Mouse (Mus musculus) midbrain, embryonic 13.5 days (tissue): ENCODE results near the gene Ube2e2. TPM values are rescaled to one million over a fixed set of nuclear protein-coding genes. Genes with fewer than 3 reads are reported as not detected.

ENCODE experiments used
- ATAC-seq: fragments of 200-750 bp; cut with Nextera tagmentation; 2 replicates; pipeline ENCODE4 v1.8.0; 2017; ENCODE audit warnings: mild to moderate bottlenecking, moderate TSS enrichment, moderate library complexity
- H3K27ac ChIP-seq: fragments of 300-500 bp; sonication (generic); 2 replicates; pipeline ENCODE4 v1.5.1; 2015; ENCODE audit warnings: inconsistent platforms, mild to moderate bottlenecking, moderate library complexity
- H3K27me3 ChIP-seq: fragments of 300-500 bp; sonication (generic); 2 replicates; pipeline ENCODE4 v1.6.1; 2015; ENCODE audit warnings: mild to moderate bottlenecking, inconsistent platforms
- H3K36me3 ChIP-seq: fragments of 300-500 bp; sonication (generic); 2 replicates; pipeline ENCODE4 v1.6.1; 2015; ENCODE audit warnings: mild to moderate bottlenecking, inconsistent platforms
- H3K4me1 ChIP-seq: fragments of 300-500 bp; sonication (generic); replicated peaks from 2 replicates; pipeline ENCODE4 v1.6.1; 2015; ENCODE audit warnings: inconsistent platforms
- H3K4me2 ChIP-seq: fragments of 300-500 bp; sonication (generic); replicated peaks from 2 replicates; pipeline ENCODE4 v1.6.1; 2015; ENCODE audit warnings: moderate library complexity, mild to moderate bottlenecking, inconsistent platforms
- H3K4me3 ChIP-seq: fragments of 300-500 bp; sonication (generic); replicated peaks from 2 replicates; pipeline ENCODE4 v1.5.1; 2015; ENCODE audit warnings: mild to moderate bottlenecking, inconsistent platforms
- H3K9ac ChIP-seq: fragments of 300-500 bp; sonication (generic); replicated peaks from 2 replicates; pipeline ENCODE4 v1.6.1; 2015; ENCODE audit warnings: mild to moderate bottlenecking, inconsistent platforms
- H3K9me3 ChIP-seq: fragments of 300-500 bp; sonication (generic); 2 replicates; pipeline ENCODE4 v1.6.1; 2016; ENCODE audit warnings: mild to moderate bottlenecking, inconsistent platforms
- WGBS: fragments of 180-500 bp; shearing (Covaris S2); methylation state at CpG from one replicate; pipeline ENCODE4 v1.1.7; 2015; 5-methylcytosine and 5-hydroxymethylcytosine counted together
- polyA plus RNA-seq: library from polyadenylated mRNA; unstranded; fragments of >200 nt; fragmentation: Nextera tagmentation; extraction: Ambion mirVana; gene quantifications from 2 replicates; pipeline ENCODE4 v1.2.1, GENCODE M21; 2015

The Ube2e2 gene
- polyA plus RNA-seq, 1 experiment from 2014 or later = 95.4 TPM

DNA sequence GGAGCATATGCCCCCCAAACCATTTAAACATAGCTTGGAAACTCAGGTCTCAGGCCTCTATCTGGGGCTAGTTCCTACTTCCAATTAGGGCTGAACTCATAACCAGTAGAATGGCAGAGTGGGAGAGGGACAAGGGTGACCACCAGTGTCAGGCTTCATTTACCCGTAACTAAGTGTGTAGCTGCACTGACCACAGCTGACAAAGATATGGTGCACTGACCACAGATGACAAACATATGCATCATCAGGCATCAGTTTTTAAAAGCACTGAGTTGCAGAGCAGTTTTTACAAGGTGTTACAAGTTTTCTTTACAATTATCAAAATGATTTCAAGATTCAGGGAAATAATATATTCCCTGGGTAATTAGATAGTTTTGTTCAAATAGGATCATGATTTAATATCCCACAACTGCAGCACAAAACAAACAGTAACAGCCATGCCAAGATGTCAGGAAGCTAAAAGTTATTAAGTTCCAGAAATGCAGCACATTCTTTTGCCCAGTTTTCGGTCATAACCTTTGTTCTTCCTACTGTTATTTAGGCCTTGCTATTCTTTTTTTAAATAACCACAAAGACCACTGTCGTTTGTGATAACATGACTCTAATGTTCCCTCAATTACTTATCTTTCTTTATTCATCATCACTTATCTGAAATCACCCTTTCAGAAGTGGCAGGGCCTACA, 114.9 kb downstream of the Ube2e2 start:
- Histone ChIP-seq H3K27me3 (no peaks in the 10 kb centered on the region), H3K9ac (no peak overlapping the region), H3K9me3 (no peaks in the 10 kb centered on the region), H3K4me2 (no peak overlapping the region), H3K36me3 (no peaks in the 10 kb centered on the region), H3K4me1 (no peaks in the 10 kb centered on the region), H3K27ac (no peak overlapping the region), H3K4me3 (no peak overlapping the region)
- WGBS = 88% methylated on average over 3 of the region's 3 CpGs
- no peak for ATAC-seq

DNA sequence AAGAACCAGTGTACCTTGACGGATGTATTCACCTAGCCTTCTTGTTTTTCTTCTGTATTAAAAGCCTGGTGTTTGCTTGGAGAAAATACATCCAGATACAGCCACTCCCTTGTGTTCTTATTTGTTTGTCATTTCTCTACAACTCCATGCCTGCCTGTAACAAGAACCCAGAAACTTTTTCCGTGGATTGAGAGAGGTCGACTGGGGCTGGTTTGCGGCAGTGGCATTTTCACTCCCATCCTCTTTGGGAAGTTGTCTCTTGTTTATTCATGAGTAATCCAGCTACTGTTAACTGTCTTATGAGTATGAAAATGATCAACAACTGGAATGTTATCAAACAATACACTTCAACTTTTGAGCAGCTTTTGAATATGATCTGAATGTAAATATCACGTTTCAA, 115.8 kb downstream of the Ube2e2 start:
- Histone ChIP-seq H3K27me3 (no peaks in the 10 kb centered on the region), H3K9me3 (no peaks in the 10 kb centered on the region), H3K4me3 (no peak overlapping the region), H3K4me2 (no peak overlapping the region), H3K9ac (no peak overlapping the region), H3K27ac (no peak overlapping the region), H3K4me1 (peaks cover 5% of the 10 kb centered on the region; the same call in 1 of the 2 replicates), H3K36me3 (no peaks in the 10 kb centered on the region)
- ATAC-seq = no peak
- 88% methylated on average over 5 of the region's 5 CpGs for WGBS

DNA sequence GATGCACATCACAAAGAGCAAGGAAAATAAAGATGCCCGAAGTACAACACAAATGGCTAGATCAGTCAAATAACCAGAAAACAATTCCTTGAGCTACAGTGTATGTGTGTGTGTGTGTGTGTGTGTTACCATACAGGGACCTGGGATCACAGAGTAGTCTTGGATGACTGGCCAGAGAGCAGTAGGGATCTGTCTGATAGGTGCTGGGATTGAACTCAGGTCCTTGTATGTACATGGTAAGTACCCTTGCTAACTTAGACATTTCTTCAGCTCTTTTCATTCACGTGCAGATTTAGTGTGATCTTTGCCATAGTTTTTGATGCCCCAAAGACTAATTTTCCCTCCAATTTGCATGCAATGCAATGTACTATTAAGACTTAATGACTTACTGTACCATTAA, 117.9 kb downstream of the Ube2e2 start:
- no peaks in the 10 kb centered on the region for H3K36me3 ChIP-seq
- H3K4me1 ChIP-seq = peaks cover 5% of the 10 kb centered on the region; the same call in 1 of the 2 replicates
- WGBS = 93% methylated on average over 2 of the region's 2 CpGs
- H3K4me2 ChIP-seq = no peak overlapping the region
- H3K4me3 ChIP-seq = no peak overlapping the region
- no peak overlapping the region for H3K27ac ChIP-seq
- no peak for ATAC-seq
- H3K9ac ChIP-seq = no peak overlapping the region
- H3K9me3 ChIP-seq = no peaks in the 10 kb centered on the region
- no peaks in the 10 kb centered on the region for H3K27me3 ChIP-seq

DNA sequence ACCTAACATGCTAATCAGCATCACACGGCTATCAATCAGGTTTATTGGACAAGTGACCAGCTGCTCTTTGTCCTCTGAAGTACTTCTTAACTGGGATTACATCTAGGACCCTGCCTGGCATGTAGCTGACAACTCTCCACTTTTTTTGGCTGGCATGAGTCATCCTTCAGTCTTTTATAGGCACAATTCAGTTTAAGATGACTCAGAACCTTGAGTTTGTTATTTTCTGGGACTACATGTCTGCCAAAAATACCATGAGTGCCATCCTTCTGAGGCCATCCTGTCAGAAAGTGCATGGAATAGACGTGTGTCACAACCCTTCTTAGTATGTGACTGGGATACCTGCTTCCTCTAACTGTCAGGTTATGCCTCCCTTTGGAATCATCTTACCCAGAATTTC, 120.3 kb downstream of the Ube2e2 start:
- no peak for ATAC-seq
- WGBS = 58% methylated on average over 2 of the region's 2 CpGs
- no peak overlapping the region for H3K9ac ChIP-seq
- no peak overlapping the region for H3K27ac ChIP-seq
- no peaks in the 10 kb centered on the region for H3K9me3 ChIP-seq
- no peaks in the 10 kb centered on the region for H3K27me3 ChIP-seq
- H3K4me3 ChIP-seq = no peak overlapping the region
- H3K4me1 ChIP-seq = peaks cover 5% of the 10 kb centered on the region; the same call in 1 of the 2 replicates
- no peaks in the 10 kb centered on the region for H3K36me3 ChIP-seq
- H3K4me2 ChIP-seq = no peak overlapping the region

DNA sequence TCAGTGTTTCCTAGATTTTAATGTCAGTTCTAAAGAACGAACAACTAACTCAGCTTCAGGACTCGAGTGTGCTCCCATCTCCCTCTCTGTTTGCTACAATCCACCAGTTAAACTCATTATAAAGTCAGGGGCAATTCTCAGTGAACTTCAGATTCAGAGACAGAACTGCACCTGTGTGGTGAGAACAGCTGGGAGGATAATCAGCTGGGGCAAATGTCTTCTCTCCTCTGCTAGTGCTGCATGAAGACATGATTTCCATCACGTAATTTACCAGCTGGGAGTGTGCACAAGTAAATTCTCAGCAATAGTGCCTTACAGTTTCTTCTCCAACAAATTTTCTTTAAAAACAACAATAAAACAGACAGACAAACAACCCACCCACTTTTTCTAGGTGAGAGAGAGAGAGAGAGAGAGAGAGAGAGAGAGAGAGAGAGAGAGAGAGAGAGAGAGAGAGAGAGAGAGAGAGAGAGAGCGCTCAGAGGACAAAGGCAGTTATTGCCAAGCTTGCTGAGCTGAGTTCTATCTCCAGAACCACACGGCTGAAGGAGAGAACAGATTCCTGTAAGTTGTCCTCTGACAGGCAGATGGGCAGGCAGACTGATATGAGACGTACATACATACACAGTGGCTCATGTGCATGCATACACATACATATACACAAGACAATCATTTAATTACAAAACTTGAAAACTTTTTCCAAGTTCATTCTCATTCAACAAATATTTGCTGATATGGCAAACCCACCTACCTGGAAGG, 134.3 kb downstream of the Ube2e2 start:
- Histone ChIP-seq H3K9me3 (no peaks in the 10 kb centered on the region), H3K4me3 (no peak overlapping the region), H3K36me3 (no peaks in the 10 kb centered on the region), H3K4me1 (peaks cover 11% of the 10 kb centered on the region), H3K4me2 (no peak overlapping the region), H3K27ac (no peak overlapping the region), H3K27me3 (no peaks in the 10 kb centered on the region), H3K9ac (no peak overlapping the region)
- ATAC-seq = peak; percentile 15; the same call in 1 of the 2 replicates
- WGBS = 69% methylated on average over 6 of the region's 6 CpGs

DNA sequence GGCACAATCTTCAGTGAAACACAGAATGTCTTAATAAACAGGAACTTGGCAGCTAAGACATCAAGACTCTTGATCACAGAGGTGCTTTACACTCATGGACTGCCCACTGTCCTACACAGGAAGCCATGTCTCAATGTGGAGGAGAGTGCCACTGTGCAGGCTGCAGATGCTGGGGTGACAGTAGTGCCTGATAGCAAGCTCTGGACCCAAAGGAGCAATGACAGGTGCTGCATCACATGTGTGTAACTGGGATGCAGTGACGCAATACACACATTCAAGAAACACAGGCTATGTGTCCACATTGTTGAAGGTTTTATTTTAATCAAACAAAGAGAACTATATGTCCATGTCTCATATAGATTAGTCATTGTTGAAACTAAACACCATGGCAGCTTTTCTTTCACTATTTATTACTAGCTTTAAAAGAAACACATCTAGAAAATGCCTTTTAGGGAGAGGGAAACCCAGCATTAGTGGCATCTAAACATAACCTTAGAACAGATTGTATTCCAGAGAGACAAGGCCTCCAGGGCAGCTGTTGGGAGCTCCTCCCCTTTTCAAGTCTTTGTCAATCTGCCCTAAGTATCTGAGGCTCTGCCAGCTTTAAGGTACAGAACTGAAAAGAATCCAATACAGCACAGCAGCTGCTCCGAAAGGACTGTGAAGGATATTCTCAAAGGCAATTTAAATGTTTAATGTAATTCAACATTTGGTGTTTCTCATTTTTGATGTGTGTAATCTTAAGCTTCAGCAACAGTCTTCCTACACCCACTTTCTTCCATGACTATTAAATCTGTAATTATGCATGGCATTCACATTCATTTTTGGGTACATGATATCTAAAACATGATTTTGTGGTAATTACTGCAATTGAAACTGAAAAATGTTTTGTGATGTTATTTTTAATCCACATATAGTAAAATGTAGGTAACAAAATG, 135.2 kb downstream of the Ube2e2 start:
- H3K4me1 ChIP-seq = peaks cover 11% of the 10 kb centered on the region
- ATAC-seq = peak; percentile 80
- no peaks in the 10 kb centered on the region for H3K36me3 ChIP-seq
- no peak overlapping the region for H3K9ac ChIP-seq
- no peaks in the 10 kb centered on the region for H3K27me3 ChIP-seq
- H3K4me2 ChIP-seq = no peak overlapping the region
- 0 out of 2 replicates have a peak overlapping the region, but pooled peaks have one; percentile 21 for H3K27ac ChIP-seq
- no peaks in the 10 kb centered on the region for H3K9me3 ChIP-seq
- WGBS = 45% methylated on average over 2 of the region's 2 CpGs
- H3K4me3 ChIP-seq = no peak overlapping the region

DNA sequence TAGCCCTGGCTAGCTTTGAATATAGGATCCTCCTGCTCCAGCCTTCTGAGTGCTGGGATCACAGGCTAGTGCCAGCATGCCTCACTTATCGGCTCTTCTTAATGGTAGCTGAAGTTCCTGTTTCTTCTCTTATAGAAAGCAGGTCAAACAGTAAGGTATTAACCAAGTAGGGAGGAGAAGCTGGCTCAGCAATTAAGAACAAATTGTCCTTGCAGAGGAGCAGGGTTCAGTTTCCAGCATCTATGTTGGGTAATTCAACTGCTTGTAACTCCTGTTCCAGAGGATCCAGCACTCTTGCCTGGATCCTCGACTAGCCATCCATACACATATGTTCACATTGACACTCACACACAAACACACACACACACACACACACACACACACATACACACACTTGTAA, 136.1 kb downstream of the Ube2e2 start:
- no peak overlapping the region for H3K4me3 ChIP-seq
- no peaks in the 10 kb centered on the region for H3K9me3 ChIP-seq
- WGBS = 91% methylated on average over 2 of the region's 2 CpGs
- peaks cover 11% of the 10 kb centered on the region for H3K4me1 ChIP-seq
- H3K36me3 ChIP-seq = no peaks in the 10 kb centered on the region
- H3K4me2 ChIP-seq = no peak overlapping the region
- ATAC-seq = no peak
- H3K27me3 ChIP-seq = no peaks in the 10 kb centered on the region
- H3K9ac ChIP-seq = no peak overlapping the region
- no peak overlapping the region for H3K27ac ChIP-seq

DNA sequence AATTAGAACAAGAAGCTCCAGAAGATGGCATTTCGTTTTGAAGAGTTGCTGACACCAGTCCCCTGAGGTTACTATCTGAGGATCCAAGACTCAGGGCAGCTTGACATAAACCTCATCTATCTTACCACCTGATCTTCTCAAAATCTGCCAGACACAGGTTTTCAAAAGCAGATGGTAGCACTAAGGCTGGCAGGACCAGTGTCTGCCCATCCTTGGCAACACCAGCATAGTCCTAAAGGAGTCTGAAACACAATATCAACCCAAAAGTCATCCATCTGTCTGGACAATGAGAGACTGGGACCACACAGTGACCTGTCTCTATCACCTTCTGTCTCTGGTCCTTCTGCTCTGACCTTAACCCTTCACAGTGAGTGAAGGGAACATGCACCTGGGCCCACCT, 138.7 kb downstream of the Ube2e2 start:
- H3K9ac ChIP-seq = no peak overlapping the region
- H3K36me3 ChIP-seq = no peaks in the 10 kb centered on the region
- H3K27me3 ChIP-seq = no peaks in the 10 kb centered on the region
- H3K4me2 ChIP-seq = no peak overlapping the region
- H3K27ac ChIP-seq = no peak overlapping the region
- H3K9me3 ChIP-seq = no peaks in the 10 kb centered on the region
- ATAC-seq = no peak
- no peak overlapping the region for H3K4me3 ChIP-seq
- WGBS = 75% methylated on average over 1 of the region's 1 CpGs
- peaks cover 11% of the 10 kb centered on the region for H3K4me1 ChIP-seq

DNA sequence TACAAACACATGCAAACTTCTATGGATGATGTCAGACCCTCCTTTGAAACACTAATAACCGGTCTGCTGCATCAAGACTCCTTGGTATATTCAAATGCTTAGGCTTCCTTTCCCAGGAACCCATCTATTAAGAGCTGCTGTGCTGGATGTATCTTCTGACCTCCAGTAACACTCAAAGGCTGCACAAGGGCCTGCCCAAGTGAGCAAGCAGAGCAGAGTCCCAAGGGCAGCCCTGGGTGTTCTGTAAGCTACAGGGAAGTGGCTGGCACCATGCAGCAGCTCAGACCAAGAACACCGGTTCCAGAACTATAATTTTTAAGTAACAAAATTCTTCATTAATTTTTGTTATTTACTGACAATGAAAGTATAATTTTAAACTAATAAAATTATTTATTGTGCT, 139.5 kb downstream of the Ube2e2 start:
- Histone ChIP-seq H3K4me3 (no peak overlapping the region), H3K9me3 (no peaks in the 10 kb centered on the region), H3K4me1 (peaks cover 10% of the 10 kb centered on the region), H3K36me3 (no peaks in the 10 kb centered on the region), H3K27me3 (no peaks in the 10 kb centered on the region), H3K27ac (no peak overlapping the region), H3K9ac (no peak overlapping the region), H3K4me2 (no peak overlapping the region)
- WGBS = 87% methylated on average over 2 of the region's 2 CpGs
- ATAC-seq = no peak

DNA sequence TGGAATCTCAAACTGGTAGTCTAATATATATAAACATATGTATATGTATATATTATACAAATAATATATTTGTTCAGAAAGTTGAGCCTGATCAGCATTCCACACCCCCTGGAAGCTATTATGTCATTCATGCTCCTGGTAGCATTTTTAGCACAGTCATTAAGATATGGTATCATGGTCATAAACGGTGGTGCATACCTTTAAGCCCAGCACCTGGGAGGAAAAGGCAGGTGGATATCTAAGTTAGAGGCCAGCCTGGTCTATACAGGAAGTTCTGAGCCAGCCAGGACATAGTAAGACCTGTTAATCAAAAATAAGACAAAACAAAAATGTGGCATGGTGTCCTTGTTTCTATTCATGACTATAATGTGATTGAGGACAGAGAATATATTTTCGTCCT, 140.1 kb downstream of the Ube2e2 start:
- no peak for ATAC-seq
- Histone ChIP-seq H3K9me3 (no peaks in the 10 kb centered on the region), H3K9ac (no peak overlapping the region), H3K4me1 (peaks cover 6% of the 10 kb centered on the region), H3K36me3 (no peaks in the 10 kb centered on the region), H3K27ac (no peak overlapping the region), H3K27me3 (no peaks in the 10 kb centered on the region), H3K4me3 (no peak overlapping the region), H3K4me2 (no peak overlapping the region)
- WGBS = 86% methylated on average over 2 of the region's 2 CpGs

DNA sequence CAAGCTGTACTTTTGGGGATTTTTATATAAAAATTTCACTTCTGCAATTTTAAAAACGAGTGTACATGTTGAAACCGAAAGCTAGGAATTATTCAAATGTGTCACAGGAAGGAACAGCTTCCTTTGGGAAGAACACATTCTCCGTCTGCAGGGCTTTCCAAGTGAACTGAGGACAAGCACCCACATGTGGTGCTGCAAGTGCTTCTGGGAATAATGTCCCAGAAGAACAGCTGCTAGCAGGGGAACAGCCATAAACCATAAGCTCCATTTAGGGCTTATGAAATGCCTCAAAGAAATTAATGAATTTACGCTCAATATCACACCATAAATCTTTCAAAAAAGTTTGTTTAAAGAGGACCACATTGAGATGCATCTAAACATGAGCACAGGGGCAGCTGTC, 162.9 kb downstream of the Ube2e2 start:
- no peaks in the 10 kb centered on the region for H3K9me3 ChIP-seq
- H3K4me3 ChIP-seq = no peak overlapping the region
- no peak overlapping the region for H3K9ac ChIP-seq
- H3K36me3 ChIP-seq = no peaks in the 10 kb centered on the region
- no peak overlapping the region for H3K4me2 ChIP-seq
- no peaks in the 10 kb centered on the region for H3K4me1 ChIP-seq
- H3K27ac ChIP-seq = no peak overlapping the region
- H3K27me3 ChIP-seq = no peaks in the 10 kb centered on the region
- 75% methylated on average over 4 of the region's 4 CpGs for WGBS
- ATAC-seq = no peak
